Mouse (Mus musculus) CH12.LX (cell line): ENCODE measurements around the gene Hsdl1. TPM values are rescaled to one million over a fixed set of nuclear protein-coding genes. Genes with fewer than 3 reads are reported as not detected.
A peak's percentile ranks its signal among the peaks of the same experiment; 100 is the strongest.

Experiments used
- DNase-seq: peaks from one replicate; pipeline ENCODE4 v3.0.0-alpha.2; 2013; ENCODE audit errors: extremely low read depth
- H3K27ac ChIP-seq: 2 replicates; pipeline ENCODE4 v1.5.1; 2012; ENCODE audit warnings: low read depth, mild to moderate bottlenecking, control low read depth, moderate library complexity; ENCODE audit not compliant: insufficient read depth
- H3K27me3 ChIP-seq: replicated peaks from 2 replicates; pipeline ENCODE3; 2012; ENCODE audit warnings: inconsistent platforms
- H3K36me3 ChIP-seq, 2 experiments: replicated peaks in 1 of 2; 2 replicates each; pipeline versions ENCODE3 to v1.6.1; 2012; ENCODE audit warnings: inconsistent platforms in 1 of 2, low read length in 1 of 2, mild to moderate bottlenecking in 1 of 2, mixed read lengths in 1 of 2, moderate library complexity in 1 of 2; ENCODE audit not compliant: control insufficient read depth in 1 of 2, insufficient read depth in 1 of 2
- H3K4me1 ChIP-seq, 2 experiments: 2 replicates each; pipeline ENCODE4 v1.6.1; 2012; ENCODE audit warnings: inconsistent platforms in 1 of 2, moderate library complexity in 1 of 2; ENCODE audit not compliant: insufficient read depth in 2 of 2, control insufficient read depth in 1 of 2
- H3K4me2 ChIP-seq: 2 replicates; pipeline ENCODE4 v1.6.1; 2012; ENCODE audit warnings: low read depth, mild to moderate bottlenecking, control low read depth; ENCODE audit not compliant: poor library complexity, insufficient read depth, severe bottlenecking
- H3K4me3 ChIP-seq, 3 experiments: fragments of 150-350 bp in 1 of 3; sonication (generic) in 1 of 3; replicated peaks in 1 of 3; 2 replicates each; pipeline versions ENCODE3 to v1.5.1; 2011 to 2012; ENCODE audit warnings: low read depth in 2 of 3, low read length in 2 of 3, mild to moderate bottlenecking in 2 of 3, moderate library complexity in 2 of 3, control low read depth in 1 of 3, improper control_type of control experiment in 1 of 3, inconsistent platforms in 1 of 3, mixed read lengths in 1 of 3; ENCODE audit not compliant: poor library complexity in 1 of 3
- H3K79me2 ChIP-seq: replicated peaks from 2 replicates; pipeline ENCODE4 v1.6.1; 2012; ENCODE audit warnings: mild to moderate bottlenecking, moderate library complexity; ENCODE audit not compliant: control insufficient read depth, poor library complexity, insufficient read depth, severe bottlenecking; ENCODE audit errors: extremely low read depth
- H3K9ac ChIP-seq: 2 replicates; pipeline ENCODE4 v1.6.1; 2012; ENCODE audit warnings: low read depth, mild to moderate bottlenecking, control low read depth, moderate library complexity; ENCODE audit not compliant: insufficient read depth
- H3K9me3 ChIP-seq: replicated peaks from 2 replicates; pipeline ENCODE3; 2012; ENCODE audit warnings: low read length, inconsistent platforms, mixed read lengths
- BHLHE40 ChIP-seq: IDR thresholded peaks from 2 replicates; pipeline ENCODE4 v1.6.1; 2011; ENCODE audit warnings: mild to moderate bottlenecking, low read depth, low read length, improper control_type of control experiment
- CHD1 ChIP-seq: IDR thresholded peaks from 2 replicates; pipeline ENCODE4 v1.6.1; 2012; ENCODE audit warnings: low read depth, low read length, improper control_type of control experiment, inconsistent platforms
- CHD2 ChIP-seq: IDR thresholded peaks from 2 replicates; pipeline ENCODE4 v1.6.1; 2011; ENCODE audit warnings: low read length, improper control_type of control experiment
- E2F4 ChIP-seq: IDR thresholded peaks from 2 replicates; pipeline ENCODE4 v1.6.1; 2011; ENCODE audit warnings: low read depth, low read length, improper control_type of control experiment; ENCODE audit not compliant: insufficient replicate concordance
- ELF1 ChIP-seq: IDR thresholded peaks from 2 replicates; pipeline ENCODE4 v1.6.1; 2014; ENCODE audit warnings: low read depth, mild to moderate bottlenecking, inconsistent platforms, low read length, improper control_type of control experiment
- EP300 ChIP-seq: IDR thresholded peaks from 2 replicates; pipeline ENCODE4 v1.6.1; 2011; ENCODE audit warnings: low read length, improper control_type of control experiment
- GABPA ChIP-seq: IDR thresholded peaks from 2 replicates; pipeline ENCODE4 v1.6.1; 2012; ENCODE audit warnings: low read depth, low read length, improper control_type of control experiment, inconsistent platforms; ENCODE audit not compliant: insufficient replicate concordance
- HCFC1 ChIP-seq: IDR thresholded peaks from 2 replicates; pipeline ENCODE4 v1.6.1; 2012; ENCODE audit warnings: low read depth, mild to moderate bottlenecking, inconsistent platforms, low read length, improper control_type of control experiment
- IRF4 ChIP-seq: IDR thresholded peaks from 2 replicates; pipeline ENCODE4 v1.6.1; 2014; ENCODE audit warnings: low read depth, mild to moderate bottlenecking, inconsistent platforms, low read length, improper control_type of control experiment
- JUN ChIP-seq: IDR thresholded peaks from 2 replicates; pipeline ENCODE4 v1.6.1; 2011; ENCODE audit warnings: low read depth, mild to moderate bottlenecking, low read length, improper control_type of control experiment, moderate library complexity; ENCODE audit not compliant: insufficient read depth
- JUND ChIP-seq: conservative IDR thresholded peaks from 2 replicates; pipeline ENCODE4 v1.6.1; 2011; ENCODE audit warnings: low read depth, low read length, improper control_type of control experiment
- KAT2A ChIP-seq: IDR thresholded peaks from 2 replicates; pipeline ENCODE4 v1.6.1; 2012; ENCODE audit warnings: low read length, improper control_type of control experiment, inconsistent platforms; ENCODE audit not compliant: insufficient replicate concordance
- MAFK ChIP-seq: IDR thresholded peaks from 2 replicates; pipeline ENCODE4 v1.6.1; 2011; ENCODE audit warnings: low read length, improper control_type of control experiment; ENCODE audit not compliant: insufficient replicate concordance
- MAZ ChIP-seq: IDR thresholded peaks from 2 replicates; pipeline ENCODE4 v1.6.1; 2012; ENCODE audit warnings: low read depth, mild to moderate bottlenecking, inconsistent platforms, low read length, improper control_type of control experiment, moderate library complexity
- MEF2A ChIP-seq: IDR thresholded peaks from 2 replicates; pipeline ENCODE4 v1.6.1; 2014; ENCODE audit warnings: low read depth, mild to moderate bottlenecking, inconsistent platforms, low read length, improper control_type of control experiment, borderline replicate concordance
- MXI1 ChIP-seq: IDR thresholded peaks from 2 replicates; pipeline ENCODE4 v1.6.1; 2011; ENCODE audit warnings: mild to moderate bottlenecking, low read depth, low read length, improper control_type of control experiment
- NELFE ChIP-seq: IDR thresholded peaks from 2 replicates; pipeline ENCODE4 v1.6.1; 2011; ENCODE audit warnings: low read depth, low read length, improper control_type of control experiment
- NRF1 ChIP-seq: IDR thresholded peaks from 2 replicates; pipeline ENCODE4 v1.6.1; 2014; ENCODE audit warnings: low read depth, mild to moderate bottlenecking, inconsistent platforms, low read length, improper control_type of control experiment, moderate library complexity
- PAX5 ChIP-seq: IDR thresholded peaks from 2 replicates; pipeline ENCODE4 v1.6.1; 2012; ENCODE audit warnings: low read length, inconsistent platforms, mixed read lengths
- RAD21 ChIP-seq: IDR thresholded peaks from 2 replicates; pipeline ENCODE4 v1.6.1; 2011; ENCODE audit warnings: low read depth, mild to moderate bottlenecking, low read length, improper control_type of control experiment, moderate library complexity
- RCOR1 ChIP-seq: conservative IDR thresholded peaks from 2 replicates; pipeline ENCODE4 v1.6.1; 2012; ENCODE audit warnings: low read depth, mild to moderate bottlenecking, inconsistent platforms, low read length, improper control_type of control experiment
- SIN3A ChIP-seq: IDR thresholded peaks from 2 replicates; pipeline ENCODE4 v1.6.1; 2012; ENCODE audit warnings: low read length, improper control_type of control experiment, inconsistent platforms
- SMC3 ChIP-seq: IDR thresholded peaks from 2 replicates; pipeline ENCODE4 v1.6.1; 2011; ENCODE audit warnings: low read depth, low read length, improper control_type of control experiment
- TBP ChIP-seq: conservative IDR thresholded peaks from 2 replicates; pipeline ENCODE4 v1.6.1; 2011; ENCODE audit warnings: low read depth, low read length, improper control_type of control experiment
- TCF12 ChIP-seq: IDR thresholded peaks from 2 replicates; pipeline ENCODE4 v1.6.1; 2014; ENCODE audit warnings: low read depth, mild to moderate bottlenecking, inconsistent platforms, low read length, improper control_type of control experiment
- UBTF ChIP-seq: IDR thresholded peaks from 2 replicates; pipeline ENCODE4 v1.6.1; 2012; ENCODE audit warnings: low read depth, mild to moderate bottlenecking, inconsistent platforms, low read length, improper control_type of control experiment, moderate library complexity
- USF2 ChIP-seq: conservative IDR thresholded peaks from 2 replicates; pipeline ENCODE4 v1.6.1; 2011; ENCODE audit warnings: low read depth, low read length, improper control_type of control experiment
- ZC3H11A ChIP-seq: IDR thresholded peaks from 2 replicates; pipeline ENCODE4 v1.6.1; 2012; ENCODE audit warnings: low read depth, mild to moderate bottlenecking, inconsistent platforms, low read length, improper control_type of control experiment
- ZKSCAN1 ChIP-seq: IDR thresholded peaks from 2 replicates; pipeline ENCODE4 v1.6.1; 2012; ENCODE audit warnings: low read depth, inconsistent platforms, low read length, improper control_type of control experiment, borderline replicate concordance
- ZMIZ1 ChIP-seq: IDR thresholded peaks from 2 replicates; pipeline ENCODE4 v1.6.1; 2012; ENCODE audit warnings: low read depth, mild to moderate bottlenecking, inconsistent platforms, low read length, improper control_type of control experiment
- ZNF384 ChIP-seq: IDR thresholded peaks from 2 replicates; pipeline ENCODE4 v1.6.1; 2012; ENCODE audit warnings: low read depth, low read length, improper control_type of control experiment, inconsistent platforms
- dilution Hi-C: fragments of 300-500 bp; cut with MboI; formaldehyde crosslinking; loops from 2 replicates; pipeline ENCODE4 v1.14.3; 2020; ENCODE audit warnings: low sequenced_read_pairs; ENCODE audit not compliant: extremely low pct_unique_long_range_greater_than_20kb, extremely low pct_ligation_motif_present
- in situ Hi-C: fragments of 300-500 bp; cut with MboI; formaldehyde crosslinking; loops from 3 replicates; pipeline ENCODE4 v1.14.3; 2019; ENCODE audit warnings: low sequenced_read_pairs, low pct_ligation_motif_present, low pct_unique_long_range_greater_than_20kb, mixed read lengths
- polyA plus RNA-seq: library from polyadenylated mRNA; unstranded; fragments of >175 nt; gene quantifications from 2 replicates; pipeline ENCODE4 v1.2.1, GENCODE M21; 2012; ENCODE audit warnings: low read depth; ENCODE audit not compliant: insufficient read length
- total RNA-seq, 2 experiments: library from RNA; depleted of rRNA; stranded (reverse); fragments of 300-350 nt in 1 of 2; fragments of >200 nt in 1 of 2; gene quantifications; 2 replicates each; pipeline ENCODE4 v1.2.3; 2012 to 2014

Hsdl1 gene
- total and polyA plus RNA-seq, 3 experiments = 5.7 to 13.6 (median 8.2) TPM

GRCm38 (mm10) chr8:119559402-119559720 lies 15.6 kb downstream of the Hsdl1 start:
- peaks cover 38% of the 10 kb centered on the region for H3K79me2 ChIP-seq
- H3K27me3 ChIP-seq = no peaks in the 10 kb centered on the region
- peaks cover 17 to 47% of the 10 kb centered on the region in 2 experiments for H3K36me3 ChIP-seq
- DNase-seq = no peak
- peak overlapping the region; percentile 79 for H3K9ac ChIP-seq
- dilution Hi-C loops (no loop called here), in situ Hi-C loops (loop anchor here (5.0 kb wide), 1 partner anchor 43 kb away; no protein-coding TSS in a partner anchor)
- H3K27ac ChIP-seq = no peak overlapping the region
- H3K4me3 ChIP-seq = peak overlapping the region in 1 of 3 experiments; percentile 76
- H3K9me3 ChIP-seq = no peaks in the 10 kb centered on the region
- H3K4me2 ChIP-seq = peak overlapping the region; percentile 69
- TF ChIP-seq RCOR1 = no peak
- TF ChIP-seq NRF1 = no peak
- TF ChIP-seq GABPA = no peak
- no peak for TF ChIP-seq PAX5
- TF ChIP-seq ELF1 = no peak
- TF ChIP-seq USF2 = no peak
- TF ChIP-seq SMC3 = no peak
- no peak for TF ChIP-seq MAZ
- TF ChIP-seq ZNF384 = no peak
- TF ChIP-seq ZC3H11A = no peak
- no peak for TF ChIP-seq NELFE
- no peak for TF ChIP-seq MAFK
- TF ChIP-seq KAT2A = no peak
- H3K4me1 ChIP-seq = peaks cover 3 to 37% of the 10 kb centered on the region in 2 experiments; a peak in 3 of 4 replicates

- dilution Hi-C loops (no loop called here), in situ Hi-C loops (loop anchor here (5.0 kb wide), 1 partner anchor 43 kb away; no protein-coding TSS in a partner anchor)
- Histone ChIP-seq H3K79me2 (peaks cover 44% of the 10 kb centered on the region), H3K36me3 (peaks cover 12 to 47% of the 10 kb centered on the region in 2 experiments), H3K27me3 (no peaks in the 10 kb centered on the region), H3K9ac (peak within 1 kb of the TSS; percentile 99), H3K9me3 (no peaks in the 10 kb centered on the region), H3K4me2 (peak within 1 kb of the TSS; percentile 95), H3K4me3 (peak within 1 kb of the TSS; percentile 76 to 96 (median 91)), H3K4me1 (peaks cover 3 to 39% of the 10 kb centered on the region in 2 experiments; a peak in 3 of 4 replicates), H3K27ac (peak within 1 kb of the TSS; percentile 70)
- peak; percentile 93 for DNase-seq
- TF ChIP-seq HCFC1 (peak; percentile 80), SIN3A (peak; percentile 81), MAFK (no peak), MXI1 (peak; percentile 80), RAD21 (no peak), TBP (peak; percentile 98), PAX5 (no peak), JUND (no peak), ZMIZ1 (peak; percentile 91), CHD1 (no peak), ZC3H11A (no peak), UBTF (0 out of 2 replicates have a peak, but pooled peaks have one; percentile 62), MEF2A (no peak; the same call in 1 of the 2 replicates), IRF4 (peak; percentile 49), BHLHE40 (no peak), NELFE (peak; percentile 97), EP300 (no peak), ZKSCAN1 (no peak), TCF12 (peak; percentile 44), JUN (no peak), E2F4 (no peak), CHD2 (peak; percentile 99), ELF1 (0 out of 2 replicates have a peak, but pooled peaks have one; percentile 9), USF2 (no peak)
Measured at GRCm38 (mm10) chr8:119558603-119559401, 16.2 kb downstream of the Hsdl1 start, which contains the start of gene Mbtps1. Mbtps1 (minus strand) TSS chr8:119558735.
